Mouse (Mus musculus): ENCODE results near the gene Ttc22. TPM values are rescaled to one million over a fixed set of nuclear protein-coding genes. Genes with fewer than 3 reads are reported as not detected.

Ttc22 gene
- polyA plus RNA-seq, 1 experiment = not detected

GRCm38 (mm10) chr4:106628650-106629360, 6.6 kb downstream of the Ttc22 start:
- H3ac ChIP-seq (ENCODE audit: control insufficient read depth, insufficient read length, low read depth) = no peak overlapping the region
- H3K79me2 ChIP-seq (ENCODE audit: control insufficient read depth, insufficient read depth) = no peaks in the 10 kb centered on the region
- peaks cover 33% of the 10 kb centered on the region for H3K27me3 ChIP-seq (ENCODE audit: control insufficient read depth, insufficient read depth, insufficient read length)
- H3K79me3 ChIP-seq (ENCODE audit: low read depth) = no peaks in the 10 kb centered on the region
- TF ChIP-seq MYOG (IDR thresholded peaks at IDR 0.05; ENCODE audit: control insufficient read depth, extremely low read depth, insufficient read length) (no peak), CTCF (IDR thresholded peaks at IDR 0.05; ENCODE audit: control insufficient read depth, insufficient read depth, insufficient read length) (no peak), USF1 (IDR thresholded peaks at IDR 0.05; ENCODE audit: low read depth) (no peak), MYOD1 (IDR thresholded peaks at IDR 0.05; ENCODE audit: control insufficient read depth, insufficient read length, low read depth) (no peak), FOSL1 (IDR thresholded peaks at IDR 0.05; ENCODE audit: insufficient read depth, low read length, poor library complexity, severe bottlenecking) (no peak), CEBPB (IDR thresholded peaks at IDR 0.05; ENCODE audit: low read depth) (no peak), MAX (IDR thresholded peaks at IDR 0.05) (no peak)
- no peaks in the 10 kb centered on the region for H3K36me3 ChIP-seq (ENCODE audit: control insufficient read depth, insufficient read depth)
- H3K4me3 ChIP-seq (ENCODE audit: insufficient read depth, poor library complexity, severe bottlenecking) = no peak overlapping the region

- peaks cover 33% of the 10 kb centered on the region for H3K27me3 ChIP-seq (ENCODE audit: control insufficient read depth, insufficient read depth, insufficient read length)
- no peak overlapping the region for H3K4me3 ChIP-seq (ENCODE audit: insufficient read depth, poor library complexity, severe bottlenecking)
- H3K36me3 ChIP-seq (ENCODE audit: control insufficient read depth, insufficient read depth) = no peaks in the 10 kb centered on the region
- H3K79me2 ChIP-seq (ENCODE audit: control insufficient read depth, insufficient read depth) = no peaks in the 10 kb centered on the region
- H3K79me3 ChIP-seq (ENCODE audit: low read depth) = no peaks in the 10 kb centered on the region
- H3ac ChIP-seq (ENCODE audit: control insufficient read depth, insufficient read length, low read depth) = no peak overlapping the region
- TF ChIP-seq USF1 (IDR thresholded peaks at IDR 0.05; ENCODE audit: low read depth) (no peak), MAX (IDR thresholded peaks at IDR 0.05) (no peak), CEBPB (IDR thresholded peaks at IDR 0.05; ENCODE audit: low read depth) (no peak)
Observed at GRCm38 (mm10) chr4:106629374-106629773, 7.1 kb downstream of the Ttc22 start.

GRCm38 (mm10) chr4:106630333-106631220, 8.3 kb downstream of the Ttc22 start:
- Histone ChIP-seq H3K79me2 (ENCODE audit: control insufficient read depth, insufficient read depth) (no peaks in the 10 kb centered on the region), H3K27me3 (ENCODE audit: control insufficient read depth, insufficient read depth, insufficient read length) (peaks cover 33% of the 10 kb centered on the region), H3K79me3 (ENCODE audit: low read depth) (no peaks in the 10 kb centered on the region), H3ac (ENCODE audit: control insufficient read depth, insufficient read length, low read depth) (no peak overlapping the region), H3K4me3 (ENCODE audit: insufficient read depth, poor library complexity, severe bottlenecking) (no peak overlapping the region), H3K36me3 (ENCODE audit: control insufficient read depth, insufficient read depth) (no peaks in the 10 kb centered on the region)
- TF ChIP-seq USF1 (IDR thresholded peaks at IDR 0.05; ENCODE audit: low read depth) (no peak), CEBPB (IDR thresholded peaks at IDR 0.05; ENCODE audit: low read depth) (no peak), MYOG (IDR thresholded peaks at IDR 0.05; ENCODE audit: control insufficient read depth, extremely low read depth, insufficient read length) (no peak), CTCF (IDR thresholded peaks at IDR 0.05; ENCODE audit: control insufficient read depth, insufficient read depth, insufficient read length) (no peak), MAX (IDR thresholded peaks at IDR 0.05) (no peak), MYOD1 (IDR thresholded peaks at IDR 0.05; ENCODE audit: control insufficient read depth, insufficient read length, low read depth) (no peak), FOSL1 (IDR thresholded peaks at IDR 0.05; ENCODE audit: insufficient read depth, low read length, poor library complexity, severe bottlenecking) (no peak)

DNA sequence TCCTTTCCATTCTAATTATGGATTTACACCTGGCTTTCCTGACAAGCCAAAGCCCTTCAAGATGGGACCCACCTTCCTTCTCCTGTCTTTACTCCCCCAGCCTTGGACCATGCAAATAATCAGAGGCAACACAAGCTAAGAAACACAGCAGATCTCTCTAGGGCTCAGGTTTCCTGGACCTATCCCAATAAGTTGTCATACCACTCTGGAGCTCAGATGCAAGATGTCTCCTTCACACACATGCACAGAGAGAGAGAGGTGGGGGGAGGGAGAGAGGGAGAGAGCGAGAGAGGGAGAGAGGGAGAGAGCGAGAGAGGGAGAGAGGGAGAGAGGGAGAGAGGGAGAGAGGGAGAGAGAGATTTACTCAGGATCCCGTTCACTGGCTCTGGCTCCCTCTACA, 10.1 kb downstream of the Ttc22 start:
- no peak overlapping the region for H3K4me3 ChIP-seq (ENCODE audit: insufficient read depth, poor library complexity, severe bottlenecking)
- TF ChIP-seq USF1 (IDR thresholded peaks at IDR 0.05; ENCODE audit: low read depth) (no peak), CTCF (IDR thresholded peaks at IDR 0.05; ENCODE audit: control insufficient read depth, insufficient read depth, insufficient read length) (no peak), MYOG (IDR thresholded peaks at IDR 0.05; ENCODE audit: control insufficient read depth, extremely low read depth, insufficient read length) (no peak), MYOD1 (IDR thresholded peaks at IDR 0.05; ENCODE audit: control insufficient read depth, insufficient read length, low read depth) (no peak), CEBPB (IDR thresholded peaks at IDR 0.05; ENCODE audit: low read depth) (no peak), FOSL1 (IDR thresholded peaks at IDR 0.05; ENCODE audit: insufficient read depth, low read length, poor library complexity, severe bottlenecking) (no peak), MAX (IDR thresholded peaks at IDR 0.05) (no peak)
- no peaks in the 10 kb centered on the region for H3K79me2 ChIP-seq (ENCODE audit: control insufficient read depth, insufficient read depth)
- no peak overlapping the region for H3ac ChIP-seq (ENCODE audit: control insufficient read depth, insufficient read length, low read depth)
- no peaks in the 10 kb centered on the region for H3K79me3 ChIP-seq (ENCODE audit: low read depth)
- H3K27me3 ChIP-seq (ENCODE audit: control insufficient read depth, insufficient read depth, insufficient read length) = peaks cover 41% of the 10 kb centered on the region
- H3K36me3 ChIP-seq (ENCODE audit: control insufficient read depth, insufficient read depth) = no peaks in the 10 kb centered on the region

DNA sequence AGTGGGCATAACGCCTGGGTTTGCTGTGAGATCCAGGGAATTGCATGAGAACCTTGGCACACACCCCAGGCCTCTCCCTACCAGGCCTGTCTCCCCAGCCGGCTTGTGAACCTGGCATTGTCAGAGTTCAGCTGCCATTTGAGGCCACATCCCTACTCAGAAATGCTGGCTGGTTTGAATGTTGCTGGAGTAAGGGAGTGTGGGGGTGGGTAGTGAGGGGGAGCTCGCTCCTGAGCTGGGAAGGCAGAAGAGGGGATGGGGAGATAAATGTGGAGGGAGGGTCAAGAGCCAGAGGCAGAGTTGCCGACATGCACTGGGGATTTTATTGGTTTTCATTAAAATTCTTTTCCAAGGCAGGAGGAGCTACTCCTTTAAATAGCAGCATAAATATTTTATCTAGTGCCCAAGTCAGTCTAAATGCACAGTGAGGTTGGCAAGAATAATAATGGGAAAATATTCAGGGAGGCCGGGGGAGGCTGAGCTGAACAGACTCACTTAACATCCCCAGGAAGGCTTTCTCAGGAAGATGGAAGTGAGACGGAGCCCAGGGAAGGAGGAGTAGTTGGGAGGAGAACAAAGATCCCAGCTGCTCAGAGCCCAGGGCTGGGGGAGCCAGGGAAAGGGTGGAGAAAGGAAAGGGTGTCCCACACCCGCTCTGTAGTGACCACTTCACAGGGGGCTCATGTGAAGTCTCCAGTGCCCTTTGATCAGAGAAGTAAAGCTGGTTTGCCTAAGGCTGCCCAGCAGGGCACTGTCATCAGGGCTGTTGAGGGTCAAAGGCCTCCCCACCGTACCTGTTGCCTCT, 11.3 kb downstream of the Ttc22 start:
- H3K36me3 ChIP-seq (ENCODE audit: control insufficient read depth, insufficient read depth) = no peaks in the 10 kb centered on the region
- no peaks in the 10 kb centered on the region for H3K79me3 ChIP-seq (ENCODE audit: low read depth)
- no peak overlapping the region for H3ac ChIP-seq (ENCODE audit: control insufficient read depth, insufficient read length, low read depth)
- no peak for TF ChIP-seq CTCF (IDR thresholded peaks at IDR 0.05; ENCODE audit: control insufficient read depth, insufficient read depth, insufficient read length)
- TF ChIP-seq MYOG (IDR thresholded peaks at IDR 0.05; ENCODE audit: control insufficient read depth, extremely low read depth, insufficient read length) = no peak
- TF ChIP-seq MYOD1 (IDR thresholded peaks at IDR 0.05; ENCODE audit: control insufficient read depth, insufficient read length, low read depth) = no peak
- no peak for TF ChIP-seq MAX (IDR thresholded peaks at IDR 0.05)
- TF ChIP-seq FOSL1 (IDR thresholded peaks at IDR 0.05; ENCODE audit: insufficient read depth, low read length, poor library complexity, severe bottlenecking) = no peak
- no peak for TF ChIP-seq CEBPB (IDR thresholded peaks at IDR 0.05; ENCODE audit: low read depth)
- TF ChIP-seq USF1 (IDR thresholded peaks at IDR 0.05; ENCODE audit: low read depth) = no peak
- peaks cover 47% of the 10 kb centered on the region for H3K27me3 ChIP-seq (ENCODE audit: control insufficient read depth, insufficient read depth, insufficient read length)
- no peaks in the 10 kb centered on the region for H3K79me2 ChIP-seq (ENCODE audit: control insufficient read depth, insufficient read depth)
- no peak overlapping the region for H3K4me3 ChIP-seq (ENCODE audit: insufficient read depth, poor library complexity, severe bottlenecking)

Data from C2C12 (cell line).